8 mouse cellular contexts compared by ENCODE assay signal in the genomic region with DNA sequence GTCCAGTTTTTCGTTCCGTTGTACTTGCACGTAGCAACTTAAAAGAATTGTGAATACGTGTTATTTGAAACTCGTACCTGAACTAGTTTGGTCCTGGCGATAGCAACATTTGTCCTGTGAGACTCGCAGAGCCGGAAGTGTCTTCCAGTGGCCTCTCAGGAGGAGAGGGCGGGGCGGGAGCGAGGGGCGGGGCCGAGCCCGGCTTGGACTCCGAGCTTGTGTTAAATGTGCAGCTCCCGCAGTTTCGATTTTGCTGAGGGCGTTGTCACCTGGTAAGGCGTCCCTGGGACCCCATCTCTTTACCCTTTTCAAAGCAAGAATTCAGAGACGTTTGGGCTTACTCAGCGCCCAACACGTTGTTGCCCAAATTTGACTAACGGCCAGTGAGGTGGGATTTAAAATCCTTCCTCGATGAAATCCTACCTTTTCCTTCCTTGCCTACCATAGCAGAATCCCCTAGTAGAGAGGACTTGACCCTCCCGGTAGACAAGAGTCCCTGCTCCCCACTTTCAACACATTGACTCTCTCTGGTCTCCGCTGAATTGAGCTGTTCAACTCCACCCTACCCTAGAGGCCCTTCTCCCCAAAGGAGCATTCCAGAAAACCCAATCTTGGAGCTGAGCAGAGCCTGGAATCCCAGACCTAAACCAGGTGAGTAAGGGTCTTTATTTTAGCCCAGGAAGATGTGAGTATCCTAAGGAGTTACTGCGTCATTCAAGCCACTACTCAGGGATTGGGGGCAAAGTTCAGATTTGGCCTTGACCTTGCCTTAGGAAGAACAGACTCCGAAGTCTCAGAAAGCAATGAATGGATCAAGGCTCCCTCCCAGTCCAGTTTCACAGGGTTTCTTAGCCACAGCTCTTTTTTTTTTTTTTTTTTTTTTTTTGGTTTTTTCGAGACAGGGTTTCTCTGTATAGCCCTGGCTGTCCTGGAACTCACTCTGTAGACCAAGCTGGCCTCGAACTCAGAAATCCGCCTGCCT. TPM values are rescaled to one million over a fixed set of nuclear protein-coding genes. Genes with fewer than 3 reads are reported as not detected.
DNase-seq lines count a peak whose midpoint lies in the region; ATAC-seq lines count a peak whose summit lies in the region.

Tmem106a (plus strand) TSS at position 189 of the 982 bp plus-strand sequence.

- peak within 1 kb of the TSS; percentile 72 for H3K4me3 ChIP-seq in heart, embryonic 16.5 days (ENCODE audit: low read length)

- 16% methylated on average over 30 of the region's 31 CpGs for WGBS in heart, embryonic 16.5 days

- peak; percentile 23 for ATAC-seq in activated CD4-positive, CD25-positive, alpha-beta regulatory T cell, adult 4 months
- ATAC-seq in erythroblast, adult 5-6 weeks (replicated peaks; ENCODE audit: low FRiP score, poor library complexity, severe bottlenecking) = peak; percentile 95
- ATAC-seq in heart, embryonic 16.5 days (replicated peaks; ENCODE audit: extremely low read depth, insufficient read depth, low FRiP score) = peak; percentile 69
- peak; percentile 92 for ATAC-seq in megakaryocyte progenitor cell, adult 5-6 weeks (replicated peaks; ENCODE audit: poor library complexity)

- H3K9ac ChIP-seq in heart, embryonic 16.5 days (ENCODE audit: low read length) = peak within 1 kb of the TSS; percentile 80

- H3K4me2 ChIP-seq in heart, embryonic 16.5 days (ENCODE audit: low read depth, low read length) = peak within 1 kb of the TSS; percentile 66

- peak within 1 kb of the TSS; percentile 47; the same call in 1 of the 2 replicates for H3K27ac ChIP-seq in heart, embryonic 16.5 days (ENCODE audit: low read length)

- H3K4me1 ChIP-seq in heart, embryonic 16.5 days (ENCODE audit: control insufficient read depth, insufficient read depth, low read length) = peaks cover 4% of the 10 kb centered on the region

- H3K36me3 ChIP-seq in heart, embryonic 16.5 days (ENCODE audit: control insufficient read depth, insufficient read depth) = peaks cover 23% of the 10 kb centered on the region

- H3K27me3 ChIP-seq in heart, embryonic 16.5 days (ENCODE audit: control insufficient read depth, insufficient read depth, low read length) = no peaks in the 10 kb centered on the region

- no peaks in the 10 kb centered on the region for H3K9me3 ChIP-seq in heart, embryonic 16.5 days (replicated peaks; ENCODE audit: control insufficient read depth, low read length)

- DNase-seq in 416B (ENCODE audit: low read depth) = peak; percentile 84
- DNase-seq in kidney, postnatal 25 days = peak; percentile 83 to 91
- peak; percentile 51 to 77 for DNase-seq in spleen, postnatal 10 days (ENCODE audit: low spot score in 2 of 2)
- DNase-seq in frontal cortex, postnatal 36 days (ENCODE audit: low spot score in 2 of 2) = no peak

RNA-seq across cellular contexts. Expression of gene Tmem106a, which starts in this region (rescaled TPM):
- 10 to 100 TPM; 13.4 to 13.6 TPM for polyA plus RNA-seq in activated CD4-positive, CD25-positive, alpha-beta regulatory T cell, adult 4 months (2017; shearing (Covaris generic))
- 6.9 and 16.9 TPM in 2 replicates for total RNA-seq in erythroblast, adult 5-6 weeks (2015; ENCODE audit: low replicate concordance)
- 3.6 and 3.8 TPM in 2 replicates for total RNA-seq in erythroblast, adult 5-6 weeks (2017; ENCODE audit: low replicate concordance)
- 3.5 and 4.3 TPM in 2 replicates for polyA plus RNA-seq in heart, embryonic 16.5 days (2015; fragmentation: Nextera tagmentation; extraction: Ambion mirVana)
- total RNA-seq in megakaryocyte progenitor cell, adult 5-6 weeks (2015) = 2.7 and 3.7 TPM in 2 replicates
- total RNA-seq in megakaryocyte progenitor cell, adult 5-6 weeks (2017) = 1.2 and 5.0 TPM in 2 replicates

Comparison
In these comparisons a context has a peak if more than half of its experiments do, and no peak if none do; other contexts are left out.
1. DNase-seq: peak in 416B (single experiment), kidney, postnatal 25 days (2 of 2) and spleen, postnatal 10 days (2 of 2); none in frontal cortex, postnatal 36 days (0 of 2).
2. ATAC-seq: peak in every context shown above with its lines; median percentile 95 in erythroblast, adult 5-6 weeks; 92 in megakaryocyte progenitor cell, adult 5-6 weeks; 69 in heart, embryonic 16.5 days; 23 in activated CD4-positive, CD25-positive, alpha-beta regulatory T cell, adult 4 months.